Mouse (Mus musculus) heart, embryonic 11.5 days (tissue): ENCODE results near the gene Dpep2nb. TPM values are rescaled to one million over a fixed set of nuclear protein-coding genes. Genes with fewer than 3 reads are reported as not detected.

Experiments
- ATAC-seq: fragments of 200-750 bp; cut with Nextera tagmentation; replicated peaks from 2 replicates; pipeline ENCODE4 v1.8.0; 2017; ENCODE audit warnings: moderate library complexity; ENCODE audit not compliant: insufficient number of reproducible peaks, low FRiP score, low TSS enrichment
- H3K27ac ChIP-seq: fragments of 300-500 bp; sonication (generic); 2 replicates; pipeline ENCODE4 v1.5.1; 2014; ENCODE audit warnings: mild to moderate bottlenecking, low read depth, low read length
- H3K27me3 ChIP-seq: fragments of 300-500 bp; sonication (generic); 2 replicates; pipeline ENCODE4 v1.6.1; 2014; ENCODE audit warnings: mild to moderate bottlenecking, low read length, mixed read lengths; ENCODE audit not compliant: control insufficient read depth, insufficient read depth
- H3K36me3 ChIP-seq: fragments of 300-500 bp; sonication (generic); 2 replicates; pipeline ENCODE4 v1.6.1; 2014; ENCODE audit warnings: mild to moderate bottlenecking, low read length, moderate library complexity, mixed read lengths; ENCODE audit not compliant: control insufficient read depth, insufficient read depth
- H3K4me1 ChIP-seq: fragments of 300-500 bp; sonication (generic); 2 replicates; pipeline ENCODE4 v1.6.1; 2014; ENCODE audit warnings: low read length; ENCODE audit not compliant: control insufficient read depth, insufficient read depth
- H3K4me2 ChIP-seq: fragments of 300-500 bp; sonication (generic); 2 replicates; pipeline ENCODE4 v1.6.1; 2014; ENCODE audit warnings: mild to moderate bottlenecking, moderate library complexity
- H3K4me3 ChIP-seq: fragments of 300-500 bp; sonication (generic); 2 replicates; pipeline ENCODE4 v1.5.1; 2014; ENCODE audit warnings: low read depth, low read length
- H3K9ac ChIP-seq: fragments of 300-500 bp; sonication (generic); 2 replicates; pipeline ENCODE4 v1.6.1; 2014; ENCODE audit warnings: mild to moderate bottlenecking, low read depth, low read length, moderate library complexity
- H3K9me3 ChIP-seq: fragments of 300-500 bp; sonication (generic); replicated peaks from 2 replicates; pipeline ENCODE4 v1.6.1; 2016; ENCODE audit warnings: low read length; ENCODE audit not compliant: control insufficient read depth
- WGBS: fragments of 180-500 bp; shearing (Covaris S2); extraction: QIAGEN DNeasy Blood & Tissue Kit; methylation state at CpG from one replicate; pipeline ENCODE4 v1.1.7; 2014; ENCODE audit not compliant: insufficient replicate concordance; 5-methylcytosine and 5-hydroxymethylcytosine counted together
- polyA plus RNA-seq: library from polyadenylated mRNA; unstranded; fragments of >200 nt; fragmentation: Nextera tagmentation; extraction: Ambion mirVana; gene quantifications from 2 replicates; pipeline ENCODE4 v1.2.1, GENCODE M21; 2014

Gene Dpep2nb
- polyA plus RNA-seq, 1 experiment from 2014 or later, result 0.33 TPM

GRCm38 (mm10) chr8:105979325-105979724 is 26.4 kb downstream of the Dpep2nb start, which contains the start of gene Dpep3:
Gene Dpep3 (minus strand): TSS chr8:105979429.
- WGBS, result 89% methylated on average over 15 of the region's 15 CpGs
- Histone ChIP-seq H3K4me1 (no peaks in the 10 kb centered on the region), H3K27me3 (no peaks in the 10 kb centered on the region), H3K4me3 (no peak within 1 kb of the TSS), H3K36me3 (no peaks in the 10 kb centered on the region), H3K9ac (no peak within 1 kb of the TSS), H3K27ac (no peak within 1 kb of the TSS), H3K9me3 (no peaks in the 10 kb centered on the region), H3K4me2 (no peak within 1 kb of the TSS)
- no peak for ATAC-seq

DNA sequence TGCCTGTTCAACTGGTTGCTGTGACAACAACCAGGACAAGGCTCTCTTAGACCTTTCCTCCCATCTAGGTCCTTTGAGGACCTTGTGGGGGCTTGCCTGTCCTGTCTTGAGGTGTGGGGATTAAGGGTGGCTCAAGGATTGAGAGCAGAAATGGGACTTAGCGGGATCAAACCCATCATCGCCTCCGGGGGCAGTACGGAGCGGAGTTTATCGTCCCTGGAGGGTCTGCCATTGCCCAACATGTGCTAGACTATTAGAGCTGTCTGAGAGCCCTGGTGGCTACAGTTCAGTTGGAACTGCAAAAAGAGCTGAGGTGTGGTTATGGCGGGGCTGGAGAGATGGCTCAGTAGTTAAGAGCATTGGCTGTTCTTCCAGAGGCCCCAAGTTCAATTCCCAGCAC is 30.4 kb downstream of the Dpep2nb start:
- WGBS, result 60% methylated on average over 7 of the region's 7 CpGs
- Histone ChIP-seq H3K36me3 (no peaks in the 10 kb centered on the region), H3K4me3 (no peak overlapping the region), H3K9ac (no peak overlapping the region), H3K9me3 (no peaks in the 10 kb centered on the region), H3K27me3 (no peaks in the 10 kb centered on the region), H3K27ac (no peak overlapping the region), H3K4me2 (no peak overlapping the region), H3K4me1 (no peaks in the 10 kb centered on the region)
- ATAC-seq, result no peak

DNA sequence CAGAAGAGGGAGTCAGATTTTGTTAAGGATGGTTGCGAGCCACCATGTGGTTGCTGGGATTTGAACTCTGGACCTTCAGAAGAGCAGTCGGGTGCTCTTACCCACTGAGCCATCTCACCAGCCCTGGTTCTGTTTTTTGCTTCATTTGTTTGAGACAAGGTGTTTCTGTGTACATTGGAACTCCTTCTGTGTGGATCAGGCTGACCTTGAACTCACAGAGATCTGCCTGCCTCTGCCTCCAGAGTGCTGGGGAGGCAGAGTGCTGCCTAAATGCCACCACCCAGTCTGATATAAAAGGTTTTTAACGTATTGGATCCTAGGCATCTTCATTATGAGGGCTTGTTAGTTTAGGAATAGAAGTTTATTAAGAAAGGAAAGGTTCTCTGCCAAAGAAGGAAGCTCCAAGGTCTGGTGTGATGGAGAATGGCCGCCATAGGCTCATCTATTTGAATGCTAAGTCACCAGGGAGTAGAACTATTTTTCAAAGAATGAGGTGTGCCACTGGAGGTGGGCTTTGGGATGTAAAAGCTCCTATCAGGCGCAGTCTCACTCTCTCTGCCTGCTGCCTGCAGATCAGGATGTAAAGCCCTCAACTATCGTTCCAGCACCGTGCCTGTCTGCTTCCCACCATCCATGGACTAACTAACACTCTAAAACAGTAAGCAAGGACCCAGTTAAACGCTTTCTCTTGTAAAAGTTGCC is 34.6 kb downstream of the Dpep2nb start:
- H3K27me3 ChIP-seq, result no peaks in the 10 kb centered on the region
- H3K4me2 ChIP-seq, result no peak overlapping the region
- no peak overlapping the region for H3K9ac ChIP-seq
- H3K9me3 ChIP-seq, result no peaks in the 10 kb centered on the region
- peaks cover 11% of the 10 kb centered on the region for H3K4me1 ChIP-seq
- H3K36me3 ChIP-seq, result no peaks in the 10 kb centered on the region
- H3K4me3 ChIP-seq, result no peak overlapping the region
- no peak for ATAC-seq
- 75% methylated on average over 8 of the region's 8 CpGs for WGBS
- H3K27ac ChIP-seq, result no peak overlapping the region

GRCm38 (mm10) chr8:105969367-105969766 is 36.4 kb downstream of the Dpep2nb start:
- peaks cover 21% of the 10 kb centered on the region for H3K4me1 ChIP-seq
- WGBS, result 79% methylated on average over 1 of the region's 1 CpGs
- no peak overlapping the region for H3K4me3 ChIP-seq
- no peak overlapping the region for H3K27ac ChIP-seq
- no peaks in the 10 kb centered on the region for H3K36me3 ChIP-seq
- no peak for ATAC-seq
- no peak overlapping the region for H3K9ac ChIP-seq
- no peaks in the 10 kb centered on the region for H3K27me3 ChIP-seq
- H3K4me2 ChIP-seq, result no peak overlapping the region
- no peaks in the 10 kb centered on the region for H3K9me3 ChIP-seq

DNA sequence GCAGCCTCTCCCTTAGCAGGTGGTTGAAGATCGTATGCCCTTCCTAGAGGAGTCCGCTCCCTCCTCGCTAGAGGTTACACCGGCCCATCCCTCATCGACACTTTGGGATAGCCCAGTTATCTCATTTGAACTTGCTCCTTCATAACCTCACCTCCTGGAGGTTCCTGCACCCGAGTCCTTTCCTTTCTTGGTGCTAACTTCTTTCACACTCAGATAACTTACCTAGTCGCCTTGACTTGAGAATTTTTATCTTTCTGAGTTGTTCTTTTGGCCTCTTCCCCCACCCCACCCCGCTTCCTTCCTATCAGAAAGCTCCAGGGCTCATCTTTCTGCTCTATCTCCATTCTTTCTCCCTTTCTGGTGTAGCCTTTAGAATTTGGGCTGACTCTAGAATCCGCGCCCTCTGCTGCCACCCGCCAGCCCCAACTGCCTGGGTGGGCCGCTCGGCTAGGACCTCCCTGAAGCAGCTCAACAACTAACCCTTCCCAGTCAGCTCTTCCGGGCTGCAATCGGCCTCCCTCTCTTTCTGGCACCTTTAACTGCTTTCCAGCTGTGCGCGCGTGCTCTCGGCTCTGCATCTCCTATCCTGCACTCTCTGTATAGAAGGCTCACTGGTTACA is 39.0 kb downstream of the Dpep2nb start:
- H3K27ac ChIP-seq, result peak overlapping the region; percentile 91

DNA sequence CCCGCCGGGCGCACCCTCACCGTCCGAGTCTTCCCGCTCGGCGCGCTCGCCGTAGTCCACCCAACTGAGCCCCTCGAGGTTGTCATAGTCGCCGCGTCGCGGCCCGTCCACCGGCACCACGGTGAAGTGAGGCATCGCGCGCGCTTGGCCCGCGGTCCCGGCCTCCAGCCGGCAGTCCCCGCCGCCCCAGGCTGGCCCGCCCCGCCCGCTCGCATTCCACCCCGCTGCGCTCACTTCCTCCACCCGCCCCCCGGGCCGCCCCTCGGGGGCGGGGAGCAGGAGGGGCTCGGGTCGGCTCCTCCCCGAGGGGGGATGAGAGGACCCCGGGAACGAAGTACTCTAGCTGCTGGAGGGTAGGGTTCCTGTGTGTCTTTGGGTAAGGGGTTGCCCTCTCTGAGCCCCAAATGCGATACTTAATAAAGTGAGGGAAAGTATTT is 39.9 kb downstream of the Dpep2nb start, which contains the start of gene Slc12a4:
Gene Slc12a4 (minus strand): TSS at position 193 of the 437 bp plus-strand sequence.
- Histone ChIP-seq H3K9me3 (no peaks in the 10 kb centered on the region), H3K4me3 (peak within 1 kb of the TSS; percentile 84), H3K9ac (peak within 1 kb of the TSS; percentile 88), H3K27me3 (no peaks in the 10 kb centered on the region), H3K4me1 (peaks cover 37% of the 10 kb centered on the region), H3K27ac (peak within 1 kb of the TSS; percentile 91), H3K36me3 (no peaks in the 10 kb centered on the region), H3K4me2 (peak within 1 kb of the TSS; percentile 89)
- under 1% methylated on average over 47 of the region's 47 CpGs for WGBS
- ATAC-seq, result peak; percentile 85

More for the DNA sequence above, 39.0 kb downstream of the Dpep2nb start:
- peak overlapping the region; percentile 84 for H3K4me3 ChIP-seq
- no peaks in the 10 kb centered on the region for H3K36me3 ChIP-seq
- H3K9me3 ChIP-seq, result no peaks in the 10 kb centered on the region
- 3% methylated on average over 19 of the region's 19 CpGs for WGBS
- no peaks in the 10 kb centered on the region for H3K27me3 ChIP-seq
- peaks cover 32% of the 10 kb centered on the region for H3K4me1 ChIP-seq
- H3K9ac ChIP-seq, result peak overlapping the region; percentile 58; the same call in 1 of the 2 replicates
- peak; percentile 7; the same call in 1 of the 2 replicates for ATAC-seq
- H3K4me2 ChIP-seq, result peak overlapping the region; percentile 89

GRCm38 (mm10) chr8:105965266-105965904 is 40.4 kb downstream of the Dpep2nb start:
- no peaks in the 10 kb centered on the region for H3K9me3 ChIP-seq
- ATAC-seq, result peak; percentile 50
- peak overlapping the region; percentile 91 for H3K27ac ChIP-seq
- WGBS, result 1% methylated on average over 34 of the region's 40 CpGs
- H3K36me3 ChIP-seq, result no peaks in the 10 kb centered on the region
- H3K27me3 ChIP-seq, result no peaks in the 10 kb centered on the region
- H3K4me1 ChIP-seq, result peaks cover 37% of the 10 kb centered on the region
- peak overlapping the region; percentile 84 for H3K4me3 ChIP-seq
- peak overlapping the region; percentile 88 for H3K9ac ChIP-seq
- peak overlapping the region; percentile 89 for H3K4me2 ChIP-seq

GRCm38 (mm10) chr8:105964506-105965265 is 41.1 kb downstream of the Dpep2nb start:
- Histone ChIP-seq H3K4me3 (peak overlapping the region; percentile 84), H3K4me1 (peaks cover 37% of the 10 kb centered on the region), H3K9ac (peak overlapping the region; percentile 88), H3K36me3 (peaks cover 3% of the 10 kb centered on the region; the same call in 1 of the 2 replicates), H3K4me2 (peak overlapping the region; percentile 89), H3K27me3 (no peaks in the 10 kb centered on the region), H3K9me3 (no peaks in the 10 kb centered on the region), H3K27ac (peak overlapping the region; percentile 91; the same call in 1 of the 2 replicates)
- ATAC-seq, result no peak
- WGBS, result 46% methylated on average over 12 of the region's 12 CpGs
